Mouse (Mus musculus) spleen, adult 2 months (tissue): ENCODE results near the gene Manbal.

Experiments used
- CTCF ChIP-seq: fragments of 200-500 bp; IDR thresholded peaks from 2 replicates; pipeline ENCODE4 v1.5.1; 2011; ENCODE audit warnings: mild to moderate bottlenecking, inconsistent platforms; ENCODE audit not compliant: insufficient read depth, insufficient read length, insufficient replicate concordance; ENCODE audit errors: extremely low read depth
- POLR2A ChIP-seq: fragments of 200-500 bp; IDR thresholded peaks from 2 replicates; pipeline ENCODE4 v1.6.1; 2011; ENCODE audit warnings: low read depth, low read length, inconsistent platforms

GRCm38 (mm10) chr2:157397376-157397775, 30.0 kb downstream of the Manbal start:
- TF ChIP-seq CTCF (no peak), POLR2A (no peak)
